Mouse (Mus musculus) thymus, postnatal 25 days (tissue): ENCODE data around the gene Aoc3.
A peak's percentile ranks its signal among the peaks of the same experiment; 100 is the strongest.
"Not testable (repeated sequence)": the region's sequence is repeated elsewhere in the genome, so short reads cannot be mapped to it uniquely, and the experiment has no call there.

ENCODE experiments used
- DNase-seq: peaks from one replicate; pipeline ENCODE4 v3.0.0; 2022

Aoc3 gene

GRCm38 (mm10) chr11:101330371-101330924 lies at the start of gene Aoc3:
Gene Aoc3 (plus strand): TSS chr11:101330605.
- DNase-seq: no peak

- no peak for DNase-seq
Observed at GRCm38 (mm10) chr11:101280837-101281236, 49.6 kb upstream of the Aoc3 start.

- no peak for DNase-seq
Observed at GRCm38 (mm10) chr11:101282896-101283295, 47.5 kb upstream of the Aoc3 start.

- no peak for DNase-seq
Observed at GRCm38 (mm10) chr11:101283805-101284204, 46.6 kb upstream of the Aoc3 start.

- no peak for DNase-seq
Observed at GRCm38 (mm10) chr11:101287306-101287705, 43.1 kb upstream of the Aoc3 start.

- no peak for DNase-seq
Observed at GRCm38 (mm10) chr11:101291231-101291630, 39.2 kb upstream of the Aoc3 start.

GRCm38 (mm10) chr11:101295191-101295590 lies 35.2 kb upstream of the Aoc3 start:
- no peak for DNase-seq

- no peak for DNase-seq
Observed at GRCm38 (mm10) chr11:101300881-101301280, 29.5 kb upstream of the Aoc3 start.

GRCm38 (mm10) chr11:101301299-101302003 lies 29.0 kb upstream of the Aoc3 start:
- no peak for DNase-seq

GRCm38 (mm10) chr11:101302004-101302798 lies 28.2 kb upstream of the Aoc3 start, which contains the start of gene Becn1:
Gene Becn1 (minus strand): TSS chr11:101302286.
- peak; percentile 91 for DNase-seq

GRCm38 (mm10) chr11:101307744-101308143 lies 22.7 kb upstream of the Aoc3 start:
- DNase-seq: no peak

- DNase-seq: no peak
Observed at GRCm38 (mm10) chr11:101311083-101311482, 19.3 kb upstream of the Aoc3 start.

GRCm38 (mm10) chr11:101312150-101312549 lies 18.3 kb upstream of the Aoc3 start:
- no peak for DNase-seq

GRCm38 (mm10) chr11:101314567-101314966 lies 15.8 kb upstream of the Aoc3 start:
- no peak for DNase-seq

- DNase-seq: no peak
Observed at GRCm38 (mm10) chr11:101315082-101315650, 15.2 kb upstream of the Aoc3 start.

GRCm38 (mm10) chr11:101315665-101316500 lies 14.5 kb upstream of the Aoc3 start, which contains the start of gene Psme3:
Gene Psme3 (plus strand): TSS chr11:101316213.
- peak; percentile 92 for DNase-seq

GRCm38 (mm10) chr11:101316501-101316917 lies 13.9 kb upstream of the Aoc3 start:
- DNase-seq: no peak

GRCm38 (mm10) chr11:101323609-101324008 lies 6.8 kb upstream of the Aoc3 start:
- DNase-seq: peak; percentile 46

GRCm38 (mm10) chr11:101324763-101325162 lies 5.6 kb upstream of the Aoc3 start, which contains the start of gene Aoc2:
Gene Aoc2 (plus strand): TSS chr11:101325063.
- no peak for DNase-seq

GRCm38 (mm10) chr11:101325201-101325600 lies 5.2 kb upstream of the Aoc3 start:
- DNase-seq: not testable (repeated sequence)

- no peak for DNase-seq
Observed at GRCm38 (mm10) chr11:101326147-101326546, 4.3 kb upstream of the Aoc3 start.

- DNase-seq: no peak
Observed at GRCm38 (mm10) chr11:101327311-101327710, 3.1 kb upstream of the Aoc3 start.
